Mouse (Mus musculus): ENCODE results near the gene Sult1c2.
"Not testable (repeated sequence)": the region's sequence is repeated elsewhere in the genome, so short reads cannot be mapped to it uniquely, and the experiment has no call there.

Gene Sult1c2

GRCm38 (mm10) chr17:53846206-53846605 is at the start of gene Sult1c2:
Sult1c2 (minus strand) TSS chr17:53846339.
- DNase-seq (ENCODE audit: low read depth) = no peak

- DNase-seq (ENCODE audit: low read depth) = not testable (repeated sequence)
Observed at GRCm38 (mm10) chr17:53879006-53879675, 33.0 kb upstream of the Sult1c2 start.

- DNase-seq (ENCODE audit: low read depth) = no peak
Observed at GRCm38 (mm10) chr17:53874433-53874832, 28.3 kb upstream of the Sult1c2 start.

GRCm38 (mm10) chr17:53872192-53872591 is 26.1 kb upstream of the Sult1c2 start:
- no peak for DNase-seq (ENCODE audit: low read depth)

- no peak for DNase-seq (ENCODE audit: low read depth)
Observed at GRCm38 (mm10) chr17:53869931-53870330, 23.8 kb upstream of the Sult1c2 start.

GRCm38 (mm10) chr17:53865260-53865955 is 19.3 kb upstream of the Sult1c2 start:
- no peak for DNase-seq (ENCODE audit: low read depth)

GRCm38 (mm10) chr17:53860548-53860947 is 14.4 kb upstream of the Sult1c2 start:
- DNase-seq (ENCODE audit: low read depth) = no peak

GRCm38 (mm10) chr17:53854992-53855391 is 8.9 kb upstream of the Sult1c2 start:
- no peak for DNase-seq (ENCODE audit: low read depth)

GRCm38 (mm10) chr17:53845796-53846195 is 343 bp downstream of the Sult1c2 start:
- DNase-seq (ENCODE audit: low read depth) = no peak

GRCm38 (mm10) chr17:53833366-53833765 is 12.8 kb downstream of the Sult1c2 start:
- peak; percentile 34 for DNase-seq (ENCODE audit: low read depth)

- not testable (repeated sequence) for DNase-seq (ENCODE audit: low read depth)
Observed at GRCm38 (mm10) chr17:53803974-53804373, 42.2 kb downstream of the Sult1c2 start.

GRCm38 (mm10) chr17:53783381-53783780 is 62.8 kb downstream of the Sult1c2 start:
- DNase-seq (ENCODE audit: low read depth) = no peak
